27 mouse cellular contexts compared by ENCODE assay signal in genomic region chr3:69820614-69821013, GRCm38 (mm10). TPM values are rescaled to one million over a fixed set of nuclear protein-coding genes. Genes with fewer than 3 reads are reported as not detected.
DNase-seq lines count a peak whose midpoint lies in the region; ATAC-seq and TF ChIP-seq lines count a peak whose summit lies in the region.
"Had no signal": no experiment of that assay in that cellular context is flagged by ENCODE, and none has a peak within 500 bp of the region (broad histone marks: within the 10 kb centered on the region; RNA-seq: fewer than 3 reads in every experiment).

No protein-coding gene starts in this region.

- no peak for ATAC-seq in cerebellum, adult (ENCODE audit: insufficient number of reproducible peaks, low FRiP score, low TSS enrichment)
- ATAC-seq in heart, embryonic 11.5 days (replicated peaks; ENCODE audit: insufficient number of reproducible peaks, low FRiP score, low TSS enrichment) = no peak
- ATAC-seq: activated CD4-positive, CD25-positive, alpha-beta regulatory T cell, adult 4 months; CD4-positive, CD25-positive, alpha-beta regulatory T cell, adult 4 months; Patski had no signal

- no peak for TF ChIP-seq CTCF in cerebellum, adult 2 months (IDR thresholded peaks at IDR 0.05; ENCODE audit: borderline replicate concordance, insufficient read depth, low read depth, low read length)
- no peak for TF ChIP-seq CTCF in layer of hippocampus, adult 2 months (conservative IDR thresholded peaks at IDR 0.05)

- H3K27ac ChIP-seq in cerebellum, adult 2 months (ENCODE audit: insufficient read depth, low read length) = peak overlapping the region; percentile 77
- no peak overlapping the region for H3K27ac ChIP-seq in heart, embryonic 11.5 days (ENCODE audit: low read depth, low read length)
- H3K27ac ChIP-seq in layer of hippocampus, adult 2 months = peak overlapping the region; percentile 73; the same call in 1 of the 2 replicates

- H3K9ac ChIP-seq in heart, embryonic 11.5 days (ENCODE audit: low read depth, low read length) = no peak overlapping the region

- no peak overlapping the region for H3K4me3 ChIP-seq in cerebellum, adult 2 months (replicated peaks; ENCODE audit: insufficient read depth, low read depth, low read length)
- no peak overlapping the region for H3K4me3 ChIP-seq in heart, embryonic 11.5 days (ENCODE audit: low read depth, low read length)
- no peak overlapping the region for H3K4me3 ChIP-seq in layer of hippocampus, adult 2 months

- DNase-seq in cerebellum, adult 2 months = no peak
- DNase-seq in cerebellum, adult 11-12 months = no peak
- DNase-seq in cerebellum, adult 9-10 months = peak; percentile 51
- peak; percentile 56 for DNase-seq in heart, adult 11 months
- no peak for DNase-seq in layer of hippocampus, adult 2 months (ENCODE audit: low spot score in 2 of 2)
- no peak for DNase-seq in layer of hippocampus, adult 18-20 months (ENCODE audit: low spot score in 2 of 2)
- DNase-seq: adrenal gland, adult 2 months; adrenal gland, adult 8-10 months; adrenal gland, postnatal 10 days; adrenal gland, postnatal 14 days; adrenal gland, postnatal 25 days; adrenal gland, postnatal 36 days; B cell, adult 2 months; cerebellum, adult 11 months; cerebellum, adult 8-10 months had no signal

- H3K9me3 ChIP-seq in heart, embryonic 11.5 days (replicated peaks; ENCODE audit: control insufficient read depth, low read length) = no peaks in the 10 kb centered on the region
- H3K9me3 ChIP-seq: G1E had no signal

- H3K36me3 ChIP-seq in heart, embryonic 11.5 days (ENCODE audit: control insufficient read depth, insufficient read depth, low read length) = no peaks in the 10 kb centered on the region
- H3K36me3 ChIP-seq: G1E had no signal

- no peak for TF ChIP-seq POLR2A in cerebellum, adult 2 months (IDR thresholded peaks at IDR 0.05; ENCODE audit: borderline replicate concordance, insufficient read depth, low read length)

- H3K27me3 ChIP-seq in cerebellum, adult 2 months (ENCODE audit: control insufficient read depth, insufficient read depth, low read length) = no peaks in the 10 kb centered on the region
- no peaks in the 10 kb centered on the region for H3K27me3 ChIP-seq in heart, embryonic 11.5 days (ENCODE audit: control insufficient read depth, insufficient read depth, low read length)
- H3K27me3 ChIP-seq: CH12.LX had no signal

- H3K4me1 ChIP-seq in cerebellum, adult 2 months (ENCODE audit: control insufficient read depth, insufficient read depth, low read length) = peaks cover 31% of the 10 kb centered on the region
- H3K4me1 ChIP-seq in heart, embryonic 11.5 days (ENCODE audit: control insufficient read depth, insufficient read depth, low read length) = no peaks in the 10 kb centered on the region

- 82% methylated on average over 7 of the region's 7 CpGs for WGBS in cerebellum, adult 2 months
- WGBS in heart, embryonic 11.5 days (ENCODE audit: insufficient replicate concordance) = 84% methylated on average over 7 of the region's 7 CpGs

- no peak overlapping the region for H3K4me2 ChIP-seq in heart, embryonic 11.5 days

RNA-seq across cellular contexts. Expression of gene Sptssb, which starts 39.1 kb away (rescaled TPM):
- 31.7 and 36.1 TPM in 2 replicates for polyA plus RNA-seq in cerebellum, adult 2 months (2012; rRNA removed)
- 0.89 and 0.99 TPM in 2 replicates for polyA plus RNA-seq in heart, embryonic 11.5 days (2014; fragmentation: Nextera tagmentation; extraction: Ambion mirVana)
- total RNA-seq in layer of hippocampus, adult 2 months (2021) = 1 to 10 TPM; 2.1 TPM
- total RNA-seq in layer of hippocampus, adult 18-20 months (2021) = 1 to 10 TPM; 1.9 to 2.3 TPM
- total RNA-seq: adrenal gland, adult 18-20 months; adrenal gland, adult 2 months; adrenal gland, adult 8-10 months; adrenal gland, postnatal 10 days; adrenal gland, postnatal 14 days; adrenal gland, postnatal 25 days; adrenal gland, postnatal 36 days; adrenal gland, postnatal 4 days; CH12.LX; ES-E14; G1E; MEL had no signal
- polyA plus RNA-seq: activated CD4-positive, CD25-positive, alpha-beta regulatory T cell, adult 4 months; adrenal gland, adult 2 months; C2C12; CD4-positive, CD25-positive, alpha-beta regulatory T cell, adult 4 months; G1E had no signal

Comparison
In these comparisons a context has a peak if more than half of its experiments do, and no peak if none do; other contexts are left out.
1. DNase-seq: peak in cerebellum, adult 9-10 months (single experiment) and heart, adult 11 months (single experiment); none in cerebellum, adult 2 months (0 of 2), cerebellum, adult 11-12 months (single experiment), layer of hippocampus, adult 2 months (0 of 2) and layer of hippocampus, adult 18-20 months (0 of 2).